Comparison of ENCODE assay signal across 8 mouse cellular contexts in the genomic region with DNA sequence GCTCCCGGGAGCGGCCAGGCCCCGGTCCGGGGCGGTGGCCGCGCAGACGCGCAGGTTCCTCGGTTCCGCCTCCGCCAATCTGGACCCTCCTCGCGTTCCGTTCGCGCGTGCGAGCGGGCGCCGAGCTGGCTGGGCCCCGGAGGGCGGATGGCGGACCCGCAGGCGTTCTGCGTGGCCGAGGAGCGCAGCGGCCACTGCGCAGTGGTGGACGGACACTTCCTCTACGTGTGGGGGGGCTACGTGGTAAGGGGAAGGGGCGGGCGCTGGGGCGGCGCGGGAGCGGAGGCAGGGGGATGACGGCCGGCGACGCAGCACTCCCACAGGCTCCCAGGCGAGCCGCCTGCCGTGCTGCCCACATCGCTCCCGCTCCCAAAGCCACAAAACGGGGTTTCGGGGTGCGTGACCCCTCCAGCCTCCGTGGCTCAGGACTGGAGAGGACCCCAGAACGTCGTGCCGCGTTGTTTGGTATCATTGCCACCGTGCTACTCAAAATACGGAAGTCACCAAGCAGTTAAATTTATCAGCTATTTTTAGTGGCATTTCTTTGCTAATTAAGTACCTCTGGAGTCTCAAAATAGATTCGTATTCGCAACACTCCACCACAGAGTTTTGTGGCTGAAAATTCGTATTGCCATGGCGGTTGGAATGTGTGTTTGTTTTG. TPM values are rescaled to one million over a fixed set of nuclear protein-coding genes. Genes with fewer than 3 reads are reported as not detected.
A peak's percentile ranks its signal among the peaks of the same experiment; 100 is the strongest.
DNase-seq lines count a peak whose midpoint lies in the region; ATAC-seq lines count a peak whose summit lies in the region.

No protein-coding gene starts in this region.

- under 1% methylated on average over 64 of the region's 64 CpGs for WGBS in intestine, embryonic 15.5 days
- WGBS in midbrain, embryonic 10.5 days: under 1% methylated on average over 64 of the region's 64 CpGs

- peak overlapping the region; percentile 81 for H3K4me2 ChIP-seq in intestine, embryonic 15.5 days (replicated peaks)

- peak overlapping the region; percentile 83 for H3K27ac ChIP-seq in intestine, embryonic 15.5 days
- peak overlapping the region; percentile 89 for H3K27ac ChIP-seq in midbrain, embryonic 10.5 days (replicated peaks)

- H3K9me3 ChIP-seq in intestine, embryonic 15.5 days: no peaks in the 10 kb centered on the region
- no peaks in the 10 kb centered on the region for H3K9me3 ChIP-seq in midbrain, embryonic 10.5 days (replicated peaks)

- peak overlapping the region; percentile 82 for H3K9ac ChIP-seq in intestine, embryonic 15.5 days

- intact Hi-C loops in left cerebral cortex, postnatal 36 days (cut with DNase I): loop anchor here (5.0 kb wide), 2 partner anchors 45 to 55 kb away; partner anchors contain the start of genes Dnaaf2, Gm49383 and Klhdc2

- peak overlapping the region; percentile 77 for H3K4me3 ChIP-seq in intestine, embryonic 15.5 days (replicated peaks)
- peak overlapping the region; percentile 67 for H3K4me3 ChIP-seq in midbrain, embryonic 10.5 days

- H3K27me3 ChIP-seq in intestine, embryonic 15.5 days (replicated peaks): no peaks in the 10 kb centered on the region
- H3K27me3 ChIP-seq in midbrain, embryonic 10.5 days (ENCODE audit: low read depth, poor library complexity, severe bottlenecking): no peaks in the 10 kb centered on the region

- H3K4me1 ChIP-seq in intestine, embryonic 15.5 days (replicated peaks): no peaks in the 10 kb centered on the region
- peaks cover 12% of the 10 kb centered on the region for H3K4me1 ChIP-seq in midbrain, embryonic 10.5 days

- no peaks in the 10 kb centered on the region for H3K36me3 ChIP-seq in intestine, embryonic 15.5 days
- H3K36me3 ChIP-seq in midbrain, embryonic 10.5 days: no peaks in the 10 kb centered on the region

- peak; percentile 78 to 91 for DNase-seq in adrenal gland, adult (ENCODE audit: inconsistent age in 2 of 2, low spot score in 1 of 2)
- peak; percentile 89 for DNase-seq in embryo, embryonic 11 days
- peak; percentile 75 for DNase-seq in gastrocnemius, postnatal 25 days
- peak; percentile 77 to 84 for DNase-seq in left cerebral cortex, postnatal 36 days (ENCODE audit: low spot score in 2 of 2)
- peak; percentile 82 for DNase-seq in midbrain, embryonic 10.5 days (ENCODE audit: low spot score)
- peak; percentile 72 for DNase-seq in right cerebral cortex, postnatal 4 days
- peak; percentile 81 for DNase-seq in yolk sac, embryonic 10.5 days (ENCODE audit: low spot score)

- peak; percentile 92 for ATAC-seq in intestine, embryonic 15.5 days

RNA-seq across cellular contexts. Expression of gene Klhdc1, which starts 0.9 kb away (rescaled TPM):
- 10 to 100 TPM; 15.2 to 18.1 TPM for total RNA-seq in gastrocnemius, postnatal 25 days (2021)
- 5.0 and 7.4 TPM in 2 replicates for polyA plus RNA-seq in intestine, embryonic 15.5 days (2015; fragmentation: Nextera tagmentation; extraction: Ambion mirVana)
- 10 to 100 TPM; 19.0 to 22.5 TPM for total RNA-seq in left cerebral cortex, postnatal 36 days (2021)
- 2.5 and 3.1 TPM in 2 replicates for polyA plus RNA-seq in midbrain, embryonic 10.5 days (2016; fragmentation: Nextera tagmentation; extraction: Ambion mirVana)

RNA-seq across cellular contexts. Expression of gene Pole2, which starts 13.9 kb away (rescaled TPM):
- total RNA-seq in gastrocnemius, postnatal 25 days (2021): under 1 TPM; 0.38 to 0.72 TPM
- polyA plus RNA-seq in intestine, embryonic 15.5 days (2015; fragmentation: Nextera tagmentation; extraction: Ambion mirVana): 23.4 and 25.9 TPM in 2 replicates
- total RNA-seq in left cerebral cortex, postnatal 36 days (2021): under 1 TPM in 1 of 2 experiments, not detected in 1; 0.79 TPM
- polyA plus RNA-seq in midbrain, embryonic 10.5 days (2016; fragmentation: Nextera tagmentation; extraction: Ambion mirVana): 28.8 and 34.5 TPM in 2 replicates

RNA-seq across cellular contexts. Expression of gene Gm49384, which starts 37.8 kb away (rescaled TPM):
- total RNA-seq in gastrocnemius, postnatal 25 days (2021): 1 to 10 TPM; 1.8 to 2.4 TPM
- 23.7 and 24.7 TPM in 2 replicates for polyA plus RNA-seq in intestine, embryonic 15.5 days (2015; fragmentation: Nextera tagmentation; extraction: Ambion mirVana)
- total RNA-seq in left cerebral cortex, postnatal 36 days (2021): 1 to 10 TPM; 2.2 to 2.8 TPM
- polyA plus RNA-seq in midbrain, embryonic 10.5 days (2016; fragmentation: Nextera tagmentation; extraction: Ambion mirVana): 43.8 and 51.4 TPM in 2 replicates

RNA-seq across cellular contexts. Expression of gene Dnaaf2, which starts 43.7 kb away (rescaled TPM):
- under 1 TPM; 0.56 to 0.62 TPM for total RNA-seq in gastrocnemius, postnatal 25 days (2021)
- 9.0 and 9.1 TPM in 2 replicates for polyA plus RNA-seq in intestine, embryonic 15.5 days (2015; fragmentation: Nextera tagmentation; extraction: Ambion mirVana)
- 1 to 10 TPM; 1.8 to 1.9 TPM for total RNA-seq in left cerebral cortex, postnatal 36 days (2021)
- polyA plus RNA-seq in midbrain, embryonic 10.5 days (2016; fragmentation: Nextera tagmentation; extraction: Ambion mirVana): 17.0 TPM in 2 replicates

RNA-seq across cellular contexts. Expression of gene Gm49383, which starts 45.0 kb away (rescaled TPM):
- 1 to 10 TPM; 1.7 to 1.8 TPM for total RNA-seq in gastrocnemius, postnatal 25 days (2021)
- 25.4 and 28.6 TPM in 2 replicates for polyA plus RNA-seq in intestine, embryonic 15.5 days (2015; fragmentation: Nextera tagmentation; extraction: Ambion mirVana)
- 1 to 10 TPM; 2.1 to 5.6 TPM for total RNA-seq in left cerebral cortex, postnatal 36 days (2021)
- polyA plus RNA-seq in midbrain, embryonic 10.5 days (2016; fragmentation: Nextera tagmentation; extraction: Ambion mirVana): 49.8 and 57.0 TPM in 2 replicates

Comparison
In these comparisons a context has a peak if more than half of its experiments do, and no peak if none do; other contexts are left out.
1. Peak in every context shown above with its lines: DNase-seq, ATAC-seq, H3K4me3 ChIP-seq and H3K27ac ChIP-seq.